Mouse (Mus musculus): ENCODE measurements around the gene Gpi1.
"Not testable (repeated sequence)": the region's sequence is repeated elsewhere in the genome, so short reads cannot be mapped to it uniquely, and the experiment has no call there.

Gpi1 gene

GRCm38 (mm10) chr7:34229153-34229552, 983 bp downstream of the Gpi1 start:
- DNase-seq, result no peak

GRCm38 (mm10) chr7:34228641-34229040, 1.5 kb downstream of the Gpi1 start:
- peak; percentile 50 for DNase-seq

- DNase-seq, result no peak
These were observed 3.3 kb downstream of the Gpi1 start for GRCm38 (mm10) chr7:34226846-34227245.

- DNase-seq, result peak; percentile 25
These were observed 4.0 kb downstream of the Gpi1 start for GRCm38 (mm10) chr7:34226086-34226485.

- DNase-seq, result no peak
These were observed 5.8 kb downstream of the Gpi1 start for GRCm38 (mm10) chr7:34224308-34224707.

GRCm38 (mm10) chr7:34222340-34222739, 7.8 kb downstream of the Gpi1 start:
- no peak for DNase-seq

- no peak for DNase-seq
These were observed 8.4 kb downstream of the Gpi1 start for GRCm38 (mm10) chr7:34221594-34222250.

- no peak for DNase-seq
These were observed 11.6 kb downstream of the Gpi1 start for GRCm38 (mm10) chr7:34218496-34218895.

- DNase-seq, result no peak
These were observed 13.7 kb downstream of the Gpi1 start for GRCm38 (mm10) chr7:34216474-34216873.

- no peak for DNase-seq
These were observed 14.7 kb downstream of the Gpi1 start for GRCm38 (mm10) chr7:34215481-34215880.

GRCm38 (mm10) chr7:34214644-34215043, 15.5 kb downstream of the Gpi1 start:
- DNase-seq, result no peak

- DNase-seq, result no peak
These were observed 16.9 kb downstream of the Gpi1 start for GRCm38 (mm10) chr7:34213281-34213680.

GRCm38 (mm10) chr7:34208027-34208745, 21.9 kb downstream of the Gpi1 start:
- no peak for DNase-seq

- no peak for DNase-seq
These were observed 23.8 kb downstream of the Gpi1 start for GRCm38 (mm10) chr7:34206331-34206730.

GRCm38 (mm10) chr7:34202147-34202546, 28.0 kb downstream of the Gpi1 start:
- not testable (repeated sequence) for DNase-seq

GRCm38 (mm10) chr7:34200829-34201228, 29.3 kb downstream of the Gpi1 start:
- DNase-seq, result no peak

- DNase-seq, result no peak
These were observed 31.8 kb downstream of the Gpi1 start for GRCm38 (mm10) chr7:34198346-34198745.

- peak; percentile 89 for DNase-seq
These were observed 33.7 kb downstream of the Gpi1 start, which contains the start of gene Pdcd2l for GRCm38 (mm10) chr7:34196132-34197128. Gene Pdcd2l (minus strand): TSS chr7:34196661.

- DNase-seq, result no peak
These were observed 34.5 kb downstream of the Gpi1 start for GRCm38 (mm10) chr7:34195632-34196031.

- DNase-seq, result no peak
These were observed 37.3 kb downstream of the Gpi1 start for GRCm38 (mm10) chr7:34192825-34193224.

- DNase-seq, result no peak
These were observed 40.7 kb downstream of the Gpi1 start for GRCm38 (mm10) chr7:34189376-34189989.

GRCm38 (mm10) chr7:34183794-34184193, 46.3 kb downstream of the Gpi1 start:
- no peak for DNase-seq

GRCm38 (mm10) chr7:34183356-34183755, 46.8 kb downstream of the Gpi1 start:
- DNase-seq, result no peak

All from cerebellum, adult 8-10 months (tissue).